Mouse (Mus musculus) heart, embryonic 15.5 days (tissue): ENCODE data around the gene Rtl10. TPM values are rescaled to one million over a fixed set of nuclear protein-coding genes. Genes with fewer than 3 reads are reported as not detected.

ENCODE experiments used
- ATAC-seq: fragments of 200-750 bp; cut with Nextera tagmentation; replicated peaks from 2 replicates; pipeline ENCODE4 v1.8.0; 2017; ENCODE audit warnings: low read depth, moderate TSS enrichment; ENCODE audit not compliant: insufficient number of reproducible peaks, insufficient read depth, low FRiP score
- H3K27ac ChIP-seq: fragments of 300-500 bp; sonication (generic); 2 replicates; pipeline ENCODE4 v1.5.1; 2015; ENCODE audit warnings: mild to moderate bottlenecking, inconsistent platforms
- H3K27me3 ChIP-seq: fragments of 300-500 bp; sonication (generic); 2 replicates; pipeline ENCODE4 v1.6.1; 2015; ENCODE audit warnings: inconsistent platforms
- H3K36me3 ChIP-seq: fragments of 300-500 bp; sonication (generic); 2 replicates; pipeline ENCODE4 v1.6.1; 2015; ENCODE audit warnings: mild to moderate bottlenecking, inconsistent platforms
- H3K4me1 ChIP-seq: fragments of 300-500 bp; sonication (generic); replicated peaks from 2 replicates; pipeline ENCODE4 v1.6.1; 2015; ENCODE audit warnings: inconsistent platforms
- H3K4me2 ChIP-seq: fragments of 300-500 bp; sonication (generic); 2 replicates; pipeline ENCODE4 v1.6.1; 2015; ENCODE audit warnings: inconsistent platforms, mild to moderate bottlenecking, moderate library complexity
- H3K4me3 ChIP-seq: fragments of 300-500 bp; sonication (generic); 2 replicates; pipeline ENCODE4 v1.5.1; 2015; ENCODE audit warnings: mild to moderate bottlenecking, inconsistent platforms
- H3K9ac ChIP-seq: fragments of 300-500 bp; sonication (generic); 2 replicates; pipeline ENCODE4 v1.6.1; 2015; ENCODE audit warnings: mild to moderate bottlenecking, inconsistent platforms
- H3K9me3 ChIP-seq: fragments of 300-500 bp; sonication (generic); replicated peaks from 2 replicates; pipeline ENCODE4 v1.6.1; 2016; ENCODE audit warnings: inconsistent platforms
- WGBS: fragments of 180-500 bp; shearing (Covaris S2); methylation state at CpG from one replicate; pipeline ENCODE4 v1.1.7; 2015; ENCODE audit warnings: mixed read lengths; 5-methylcytosine and 5-hydroxymethylcytosine counted together
- polyA plus RNA-seq: library from polyadenylated mRNA; unstranded; fragments of >200 nt; fragmentation: Nextera tagmentation; extraction: Ambion mirVana; gene quantifications from 2 replicates; pipeline ENCODE4 v1.2.1, GENCODE M21; 2015

Gene Rtl10
- polyA plus RNA-seq: 1.8 and 2.7 TPM in 2 replicates

GRCm38 (mm10) chr16:18498558-18498990, at the start of gene Rtl10, which contains the start of gene Gnb1l:
Gene Rtl10 (plus strand): TSS chr16:18498901.
Gene Gnb1l (plus strand): TSS chr16:18498713.
- peak; percentile 96 for ATAC-seq
- Histone ChIP-seq H3K36me3 (peaks cover 9% of the 10 kb centered on the region; the same call in 1 of the 2 replicates), H3K9ac (peak within 1 kb of the TSS; percentile 90), H3K4me2 (peak within 1 kb of the TSS; percentile 92), H3K27ac (peak within 1 kb of the TSS; percentile 84), H3K27me3 (no peaks in the 10 kb centered on the region), H3K4me1 (peaks cover 21% of the 10 kb centered on the region), H3K4me3 (peak within 1 kb of the TSS; percentile 89), H3K9me3 (no peaks in the 10 kb centered on the region)
- WGBS: under 1% methylated on average over 51 of the region's 51 CpGs

DNA sequence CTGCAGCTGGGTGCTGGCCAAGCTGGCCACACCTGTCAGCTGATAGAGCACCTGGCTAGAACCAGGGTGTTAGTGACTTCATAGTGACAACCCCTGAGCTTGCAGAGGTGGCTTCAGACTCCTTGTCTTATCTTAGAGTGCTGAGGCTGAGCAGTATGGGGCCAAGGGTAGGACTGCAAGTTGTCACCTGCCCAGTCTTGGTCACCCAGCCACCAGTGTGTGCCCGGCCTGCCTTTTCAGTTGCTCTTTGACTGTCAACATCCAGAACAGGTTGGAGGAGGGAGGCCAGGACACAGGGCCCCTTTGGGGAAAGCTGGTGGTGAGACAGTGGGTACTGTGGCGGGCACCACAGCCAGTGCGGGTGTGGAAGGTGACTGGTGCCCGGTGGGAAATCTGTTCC, 49.7 kb upstream of the Rtl10 start:
- peaks cover 7% of the 10 kb centered on the region; the same call in 1 of the 2 replicates for H3K36me3 ChIP-seq
- 89% methylated on average over 4 of the region's 4 CpGs for WGBS
- no peak for ATAC-seq
- H3K27me3 ChIP-seq: no peaks in the 10 kb centered on the region
- H3K4me2 ChIP-seq: no peak overlapping the region
- no peak overlapping the region for H3K4me3 ChIP-seq
- H3K9me3 ChIP-seq: no peaks in the 10 kb centered on the region
- H3K27ac ChIP-seq: no peak overlapping the region
- no peak overlapping the region for H3K9ac ChIP-seq
- peaks cover 7% of the 10 kb centered on the region for H3K4me1 ChIP-seq

GRCm38 (mm10) chr16:18451486-18452181, 47.1 kb upstream of the Rtl10 start:
- Histone ChIP-seq H3K4me2 (no peak overlapping the region), H3K36me3 (peaks cover 4% of the 10 kb centered on the region; the same call in 1 of the 2 replicates), H3K27me3 (no peaks in the 10 kb centered on the region), H3K4me1 (peaks cover 7% of the 10 kb centered on the region), H3K9me3 (no peaks in the 10 kb centered on the region), H3K27ac (no peak overlapping the region), H3K9ac (no peak overlapping the region), H3K4me3 (no peak overlapping the region)
- WGBS: 54% methylated on average over 9 of the region's 9 CpGs
- ATAC-seq: no peak

GRCm38 (mm10) chr16:18452361-18452862, 46.3 kb upstream of the Rtl10 start:
- no peak overlapping the region for H3K4me2 ChIP-seq
- no peak for ATAC-seq
- WGBS: 79% methylated on average over 8 of the region's 8 CpGs
- peaks cover 10% of the 10 kb centered on the region; the same call in 1 of the 2 replicates for H3K36me3 ChIP-seq
- no peaks in the 10 kb centered on the region for H3K27me3 ChIP-seq
- H3K4me1 ChIP-seq: peaks cover 7% of the 10 kb centered on the region
- no peak overlapping the region for H3K9ac ChIP-seq
- H3K9me3 ChIP-seq: no peaks in the 10 kb centered on the region
- H3K4me3 ChIP-seq: no peak overlapping the region
- no peak overlapping the region for H3K27ac ChIP-seq

GRCm38 (mm10) chr16:18453846-18454245, 44.9 kb upstream of the Rtl10 start:
- Histone ChIP-seq H3K4me1 (peaks cover 8% of the 10 kb centered on the region), H3K4me2 (no peak overlapping the region), H3K36me3 (peaks cover 10% of the 10 kb centered on the region; the same call in 1 of the 2 replicates), H3K27ac (no peak overlapping the region), H3K9me3 (no peaks in the 10 kb centered on the region), H3K4me3 (no peak overlapping the region), H3K27me3 (no peaks in the 10 kb centered on the region), H3K9ac (no peak overlapping the region)
- no peak for ATAC-seq
- 49% methylated on average over 5 of the region's 5 CpGs for WGBS

DNA sequence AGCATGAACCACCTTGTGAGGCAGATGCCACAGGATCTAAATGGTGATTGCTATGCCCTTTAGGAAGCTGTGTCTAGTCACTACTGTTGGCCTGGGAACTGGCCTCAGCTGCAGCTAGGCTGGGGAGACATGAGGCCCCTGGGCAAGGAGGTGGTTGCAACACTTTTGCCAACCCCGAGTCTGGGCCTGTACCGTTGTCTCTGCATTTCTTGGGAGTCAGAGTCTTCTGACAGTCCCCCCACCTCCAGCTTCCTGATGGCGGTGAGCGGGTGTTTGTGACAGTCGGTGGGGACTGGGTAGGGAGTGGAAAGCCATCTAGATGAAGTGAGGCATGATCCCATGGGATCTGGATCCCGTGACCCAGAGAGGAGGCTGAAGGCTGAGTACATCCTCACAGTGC, 43.3 kb upstream of the Rtl10 start:
- Histone ChIP-seq H3K27ac (no peak overlapping the region), H3K36me3 (peaks cover 10% of the 10 kb centered on the region; the same call in 1 of the 2 replicates), H3K4me2 (no peak overlapping the region), H3K9ac (no peak overlapping the region), H3K4me3 (no peak overlapping the region), H3K4me1 (peaks cover 23% of the 10 kb centered on the region), H3K27me3 (no peaks in the 10 kb centered on the region), H3K9me3 (no peaks in the 10 kb centered on the region)
- WGBS: 80% methylated on average over 6 of the region's 6 CpGs
- no peak for ATAC-seq

DNA sequence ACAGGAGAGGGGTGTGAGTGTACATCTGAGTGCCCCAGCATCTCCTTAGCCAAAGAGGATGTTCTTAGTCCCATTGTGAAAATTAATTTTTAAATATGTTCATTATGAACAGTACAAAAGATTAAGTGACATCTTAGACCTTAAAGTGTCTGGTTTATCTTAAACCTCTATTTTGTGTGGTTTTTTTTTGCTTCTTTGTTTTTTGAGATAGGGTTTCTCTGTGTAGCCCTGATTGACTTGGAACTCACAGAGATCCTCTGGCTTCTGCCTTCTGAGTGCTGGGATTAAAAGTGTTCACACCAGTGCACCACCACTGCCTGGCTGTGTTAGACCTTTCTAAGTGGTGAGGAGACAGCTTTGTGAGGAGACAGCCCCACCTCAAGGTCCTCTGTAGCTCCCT, 40.0 kb upstream of the Rtl10 start:
- Histone ChIP-seq H3K4me2 (no peak overlapping the region), H3K27ac (peak overlapping the region; percentile 72; the same call in 1 of the 2 replicates), H3K4me3 (no peak overlapping the region), H3K27me3 (no peaks in the 10 kb centered on the region), H3K36me3 (peaks cover 10% of the 10 kb centered on the region; the same call in 1 of the 2 replicates), H3K9ac (no peak overlapping the region), H3K4me1 (peaks cover 24% of the 10 kb centered on the region), H3K9me3 (no peaks in the 10 kb centered on the region)
- ATAC-seq: no peak

GRCm38 (mm10) chr16:18459335-18459954, 39.3 kb upstream of the Rtl10 start:
- ATAC-seq: no peak
- peak overlapping the region; percentile 39 for H3K4me2 ChIP-seq
- peak overlapping the region; percentile 28; the same call in 1 of the 2 replicates for H3K9ac ChIP-seq
- WGBS: 30% methylated on average over 12 of the region's 12 CpGs
- peak overlapping the region; percentile 72 for H3K27ac ChIP-seq
- peak overlapping the region; percentile 14; the same call in 1 of the 2 replicates for H3K4me3 ChIP-seq
- peaks cover 24% of the 10 kb centered on the region for H3K4me1 ChIP-seq
- H3K27me3 ChIP-seq: no peaks in the 10 kb centered on the region
- no peaks in the 10 kb centered on the region for H3K9me3 ChIP-seq
- peaks cover 10% of the 10 kb centered on the region; the same call in 1 of the 2 replicates for H3K36me3 ChIP-seq

DNA sequence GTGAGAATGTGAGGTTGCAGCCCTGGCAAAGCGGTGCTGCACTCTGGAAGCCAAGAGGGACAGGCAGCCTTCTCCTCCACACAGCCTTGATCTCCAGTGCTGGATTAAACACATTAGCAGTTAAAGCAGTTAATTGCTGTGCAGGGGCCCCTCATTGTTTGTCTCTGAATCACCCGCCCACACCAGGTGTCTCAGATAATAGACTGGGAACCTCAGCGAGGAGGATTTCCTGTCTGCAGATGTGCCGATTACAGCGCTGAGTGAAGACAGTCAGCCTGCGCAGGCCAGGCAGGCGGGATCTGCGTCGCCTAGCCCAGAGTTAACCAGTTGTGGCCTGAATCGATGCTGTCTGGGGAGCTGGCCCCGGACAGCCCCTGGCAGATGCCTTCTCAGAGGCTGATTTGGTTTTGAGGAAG, 38.7 kb upstream of the Rtl10 start:
- Histone ChIP-seq H3K36me3 (peaks cover 10% of the 10 kb centered on the region; the same call in 1 of the 2 replicates), H3K9ac (peak overlapping the region; percentile 28; the same call in 1 of the 2 replicates), H3K4me3 (peak overlapping the region; percentile 14; the same call in 1 of the 2 replicates), H3K9me3 (no peaks in the 10 kb centered on the region), H3K4me2 (peak overlapping the region; percentile 39), H3K27me3 (no peaks in the 10 kb centered on the region), H3K27ac (peak overlapping the region; percentile 72), H3K4me1 (peaks cover 29% of the 10 kb centered on the region)
- 20% methylated on average over 11 of the region's 11 CpGs for WGBS
- ATAC-seq: peak; percentile 68

DNA sequence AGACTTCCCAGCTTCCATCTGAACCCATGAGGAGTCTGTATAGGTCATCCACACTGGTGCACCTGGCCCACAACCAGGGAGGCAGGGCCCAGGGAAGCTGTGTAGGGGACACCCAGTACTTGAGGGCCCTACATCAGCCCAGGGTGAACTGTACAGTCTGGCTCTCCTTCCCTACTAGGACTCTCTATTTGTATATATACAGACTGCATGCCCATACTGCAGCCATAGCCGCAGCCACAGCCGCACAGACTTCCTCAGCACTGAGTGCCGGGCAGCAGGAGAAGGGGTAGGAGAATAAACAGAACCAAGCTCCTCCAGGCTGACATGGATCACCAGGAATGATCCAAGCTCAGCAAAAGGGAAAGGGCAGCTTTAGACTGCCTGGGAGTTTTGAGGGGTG, 37.9 kb upstream of the Rtl10 start:
- H3K9me3 ChIP-seq: no peaks in the 10 kb centered on the region
- no peaks in the 10 kb centered on the region for H3K27me3 ChIP-seq
- 93% methylated on average over 3 of the region's 3 CpGs for WGBS
- no peak overlapping the region for H3K4me2 ChIP-seq
- no peak overlapping the region for H3K9ac ChIP-seq
- H3K27ac ChIP-seq: peak overlapping the region; percentile 37
- H3K4me1 ChIP-seq: peaks cover 29% of the 10 kb centered on the region
- H3K4me3 ChIP-seq: no peak overlapping the region
- H3K36me3 ChIP-seq: peaks cover 10% of the 10 kb centered on the region; the same call in 1 of the 2 replicates
- no peak for ATAC-seq

DNA sequence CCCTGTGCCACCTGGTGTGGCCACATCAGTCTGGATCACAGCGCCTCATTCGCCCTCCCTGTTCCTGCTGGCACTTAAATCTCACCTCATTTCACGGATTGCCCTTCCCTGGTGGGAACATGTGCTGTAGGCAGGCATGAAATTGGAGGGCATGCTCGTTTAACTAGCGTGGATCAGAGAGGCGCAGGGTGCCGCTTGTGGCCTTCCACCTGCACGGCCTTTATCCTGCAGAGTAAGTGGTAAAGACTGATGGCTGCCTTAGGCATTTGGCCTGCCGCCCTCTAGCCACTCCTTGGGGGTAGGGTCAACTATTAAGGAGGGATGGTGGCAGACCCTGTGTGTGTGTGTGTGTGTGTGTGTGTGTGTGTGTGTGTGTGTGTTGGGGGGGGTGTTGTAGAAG, 36.7 kb upstream of the Rtl10 start:
- no peak overlapping the region for H3K9ac ChIP-seq
- no peak overlapping the region for H3K4me2 ChIP-seq
- no peak overlapping the region for H3K4me3 ChIP-seq
- no peak for ATAC-seq
- peaks cover 29% of the 10 kb centered on the region for H3K4me1 ChIP-seq
- peaks cover 2% of the 10 kb centered on the region; the same call in 1 of the 2 replicates for H3K36me3 ChIP-seq
- H3K27ac ChIP-seq: no peak overlapping the region
- H3K27me3 ChIP-seq: no peaks in the 10 kb centered on the region
- WGBS: 79% methylated on average over 9 of the region's 9 CpGs
- no peaks in the 10 kb centered on the region for H3K9me3 ChIP-seq
